Mouse (Mus musculus): ENCODE measurements around the gene Ube2d2b.

The Ube2d2b gene

GRCm38 (mm10) chr5:107829998-107830560 is at the start of gene Ube2d2b:
Gene Ube2d2b, plus strand, starts transcription at chr5:107830099.
- DNase-seq (ENCODE audit: low read depth, low spot score): peak; percentile 70

GRCm38 (mm10) chr5:107782360-107782759 is 47.5 kb upstream of the Ube2d2b start:
- no peak for DNase-seq (ENCODE audit: low read depth, low spot score)

- DNase-seq (ENCODE audit: low read depth, low spot score): no peak
These were observed 42.0 kb upstream of the Ube2d2b start for GRCm38 (mm10) chr5:107787682-107788443.

- DNase-seq (ENCODE audit: low read depth, low spot score): peak; percentile 11
These were observed 40.4 kb upstream of the Ube2d2b start for GRCm38 (mm10) chr5:107789492-107789891.

GRCm38 (mm10) chr5:107791966-107792365 is 37.9 kb upstream of the Ube2d2b start:
- no peak for DNase-seq (ENCODE audit: low read depth, low spot score)

GRCm38 (mm10) chr5:107792516-107792915 is 37.4 kb upstream of the Ube2d2b start:
- no peak for DNase-seq (ENCODE audit: low read depth, low spot score)

- DNase-seq (ENCODE audit: low read depth, low spot score): no peak
These were observed 36.6 kb upstream of the Ube2d2b start for GRCm38 (mm10) chr5:107793258-107793657.

- no peak for DNase-seq (ENCODE audit: low read depth, low spot score)
These were observed 36.0 kb upstream of the Ube2d2b start for GRCm38 (mm10) chr5:107793927-107794326.

- no peak for DNase-seq (ENCODE audit: low read depth, low spot score)
These were observed 31.6 kb upstream of the Ube2d2b start for GRCm38 (mm10) chr5:107798290-107798689.

GRCm38 (mm10) chr5:107801234-107801633 is 28.7 kb upstream of the Ube2d2b start:
- no peak for DNase-seq (ENCODE audit: low read depth, low spot score)

DNA sequence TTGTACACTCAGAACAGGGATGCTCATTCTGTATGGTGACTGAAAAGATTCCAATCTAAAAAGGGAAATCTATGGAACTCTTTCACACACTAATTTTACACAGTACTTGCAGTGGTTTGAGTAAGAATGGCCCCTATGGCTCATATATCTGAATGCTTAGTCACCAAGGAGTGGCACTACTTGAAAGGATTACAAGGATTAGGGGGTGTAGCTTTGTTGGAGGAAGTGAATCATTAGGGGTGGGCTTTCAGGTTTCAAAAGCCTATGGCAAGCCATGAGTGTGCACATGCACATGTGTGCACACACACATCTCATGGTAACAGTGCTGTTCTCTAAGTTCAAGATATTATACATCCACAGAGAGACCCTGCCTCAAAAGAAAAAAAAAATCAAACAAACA is 27.3 kb upstream of the Ube2d2b start:
- DNase-seq (ENCODE audit: low read depth, low spot score): no peak

DNA sequence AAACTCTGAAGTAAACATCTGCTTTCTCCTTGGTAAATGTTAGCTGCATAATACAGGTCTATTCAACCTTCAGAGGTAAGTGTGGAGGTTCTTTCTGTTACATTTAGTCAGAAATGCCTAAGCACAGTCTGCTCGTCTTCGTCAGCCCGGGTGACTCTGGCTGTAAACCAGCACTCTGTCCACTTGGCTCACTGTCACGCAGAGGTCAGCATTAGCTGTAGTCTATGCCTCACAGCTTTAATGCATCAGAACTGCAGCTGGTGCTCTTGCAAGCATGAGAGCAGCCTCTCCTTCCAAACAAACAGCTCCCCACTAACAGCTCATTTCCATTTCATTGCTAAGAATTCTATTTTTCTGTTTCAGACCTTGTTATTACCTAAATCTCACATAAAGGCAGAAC is 22.4 kb upstream of the Ube2d2b start:
- DNase-seq (ENCODE audit: low read depth, low spot score): no peak

DNA sequence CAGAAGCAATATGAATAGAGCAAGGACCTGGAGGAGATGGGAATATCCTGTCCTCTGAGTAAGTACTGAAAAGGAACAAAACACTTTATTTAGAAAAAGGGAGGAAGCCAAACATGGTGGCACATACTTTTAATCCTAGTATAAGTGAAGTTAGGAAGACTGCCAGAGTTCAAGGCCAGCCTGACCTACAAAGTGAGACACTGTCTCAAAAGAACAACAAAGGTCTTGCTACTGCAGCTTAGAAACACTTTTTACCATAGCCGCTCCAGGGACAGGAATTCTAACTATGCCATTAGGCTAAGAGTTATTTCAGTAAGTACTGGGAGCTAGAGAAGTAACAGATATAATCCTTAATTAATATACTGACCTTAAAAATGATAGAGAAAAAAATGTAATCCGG is 15.2 kb upstream of the Ube2d2b start:
- DNase-seq (ENCODE audit: low read depth, low spot score): peak; percentile 63

DNA sequence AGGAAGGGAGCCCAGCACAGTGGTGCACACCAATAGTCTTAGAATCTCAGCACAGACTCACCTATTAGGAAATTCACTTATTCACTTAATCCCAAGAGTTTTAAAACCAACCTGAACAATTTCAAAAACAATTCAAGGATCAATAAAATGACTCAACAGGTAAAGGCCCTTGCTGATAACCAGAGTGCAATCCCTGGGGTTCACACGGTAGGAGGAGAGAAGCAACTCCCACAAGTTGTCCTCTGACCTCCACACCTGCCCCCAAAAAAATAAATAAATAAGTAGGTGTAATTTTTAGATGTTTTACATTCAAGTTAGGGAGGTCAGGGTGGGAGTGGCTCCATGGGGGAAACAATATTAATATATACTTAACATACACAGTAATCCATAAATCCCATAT is 7.4 kb upstream of the Ube2d2b start:
- no peak for DNase-seq (ENCODE audit: low read depth, low spot score)

DNA sequence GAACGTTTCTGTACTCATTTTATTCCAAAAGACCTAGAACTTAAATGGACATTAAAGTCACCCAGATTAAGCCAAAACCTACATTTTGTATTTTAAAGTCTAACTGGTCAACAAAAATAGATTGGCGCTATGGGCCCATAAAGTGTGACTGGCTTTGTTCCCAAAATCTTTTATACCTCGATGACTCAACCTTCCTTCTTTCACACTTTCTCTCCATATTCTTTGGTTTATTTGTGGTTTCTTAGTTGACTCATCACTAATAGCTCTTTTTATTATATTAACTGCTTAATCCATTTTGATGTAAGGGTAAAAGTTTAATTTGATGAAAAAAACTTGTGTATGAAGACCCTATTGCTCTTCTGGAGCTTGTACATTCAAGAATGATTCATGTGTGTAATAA is 1.5 kb downstream of the Ube2d2b start:
- no peak for DNase-seq (ENCODE audit: low read depth, low spot score)

DNA sequence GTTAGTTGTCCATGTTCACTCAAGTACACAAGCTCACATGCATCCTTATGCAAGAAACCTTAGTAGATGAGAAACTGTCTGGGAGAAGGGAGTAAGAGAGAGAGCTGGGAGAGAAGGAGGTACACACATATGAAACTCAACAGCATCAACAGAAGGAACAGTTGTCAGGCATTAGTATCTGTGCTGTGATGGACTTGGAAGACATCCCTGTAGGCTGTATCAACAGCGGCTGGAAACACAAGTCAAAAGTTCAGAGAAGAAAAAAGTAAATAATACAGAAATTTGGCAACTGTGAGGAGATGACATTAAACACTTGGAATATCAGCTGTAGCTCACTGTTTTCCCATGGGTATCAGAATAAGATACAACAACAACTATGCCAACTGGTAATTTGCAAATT is 4.4 kb downstream of the Ube2d2b start:
- DNase-seq (ENCODE audit: low read depth, low spot score): no peak

GRCm38 (mm10) chr5:107838891-107839644 is 9.2 kb downstream of the Ube2d2b start:
- no peak for DNase-seq (ENCODE audit: low read depth, low spot score)

DNA sequence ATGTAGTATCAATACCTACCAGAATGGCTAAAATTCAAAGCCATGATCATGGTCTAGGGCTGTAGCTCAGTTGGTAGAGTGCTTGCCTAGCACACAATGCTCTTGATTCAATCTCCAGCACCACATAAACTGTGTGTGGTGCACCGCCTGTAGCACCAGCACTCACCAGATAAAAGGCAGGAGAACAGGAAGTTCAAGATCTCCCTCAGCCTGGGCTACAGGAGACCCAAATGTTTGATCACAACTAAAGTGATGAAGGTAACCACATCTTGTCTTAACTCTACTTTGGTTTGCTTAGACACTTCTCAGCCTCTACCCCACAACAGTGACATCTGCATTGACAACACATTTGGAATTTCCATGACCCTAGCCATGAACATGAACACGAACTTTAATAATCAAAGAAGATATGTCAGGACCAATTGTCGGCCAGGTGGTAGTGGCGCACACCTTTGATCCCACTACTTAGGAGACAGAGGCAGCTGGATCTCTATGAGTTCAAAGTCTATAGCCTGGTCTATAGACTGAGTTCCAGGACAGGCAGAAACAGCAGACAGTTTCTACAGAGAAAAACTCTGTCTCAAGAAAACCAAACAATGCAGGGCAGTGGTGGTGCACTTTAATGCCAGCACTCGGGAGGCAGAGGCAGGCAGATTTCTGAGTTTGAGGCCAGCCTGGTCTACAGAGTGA is 10.8 kb downstream of the Ube2d2b start:
- no peak for DNase-seq (ENCODE audit: low read depth, low spot score)

DNA sequence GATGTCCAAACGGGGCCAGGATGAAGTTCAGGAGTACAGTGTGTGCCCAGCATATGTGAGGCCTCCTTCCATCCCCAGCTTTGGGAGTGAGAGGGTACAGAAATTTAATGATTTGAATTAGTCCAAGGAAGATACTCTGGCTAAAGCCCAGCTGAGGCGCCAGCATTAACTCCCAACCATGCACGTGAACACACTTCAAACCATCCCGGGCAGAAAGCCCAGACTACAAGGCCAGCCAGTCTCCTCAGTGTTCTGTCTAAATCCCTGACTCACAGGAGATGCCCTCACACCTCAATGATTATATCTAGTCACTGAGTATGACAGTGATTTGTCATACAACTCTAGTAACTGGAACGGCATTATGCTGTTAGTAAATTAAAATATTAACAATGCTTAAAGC is 17.4 kb downstream of the Ube2d2b start:
- no peak for DNase-seq (ENCODE audit: low read depth, low spot score)

GRCm38 (mm10) chr5:107847817-107848216 is 17.9 kb downstream of the Ube2d2b start:
- DNase-seq (ENCODE audit: low read depth, low spot score): peak; percentile 49

GRCm38 (mm10) chr5:107848964-107849363 is 19.1 kb downstream of the Ube2d2b start:
- no peak for DNase-seq (ENCODE audit: low read depth, low spot score)

DNA sequence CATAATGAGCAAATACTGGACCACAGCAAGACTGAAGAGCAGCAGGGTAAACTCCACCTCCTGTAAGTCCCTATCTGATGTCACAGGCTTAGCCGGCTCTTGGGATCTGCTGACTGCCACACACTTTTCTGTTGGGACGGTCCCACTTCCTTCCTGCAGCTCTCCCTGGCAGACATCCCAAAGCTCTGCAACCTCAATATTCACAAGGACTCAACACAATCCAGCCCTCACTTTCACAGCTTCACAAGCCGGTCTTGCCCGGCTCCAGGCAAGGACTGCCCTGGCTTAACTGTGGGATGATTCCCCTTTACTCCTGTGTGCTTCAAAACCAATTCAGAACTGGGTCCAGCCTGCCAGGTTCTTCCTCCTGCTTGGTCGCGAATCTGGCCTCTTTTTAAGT is 23.9 kb downstream of the Ube2d2b start:
- peak; percentile 78 for DNase-seq (ENCODE audit: low read depth, low spot score)
